Mouse (Mus musculus): Measurements from ENCODE around the gene Spo11. TPM values are rescaled to one million over a fixed set of nuclear protein-coding genes. Genes with fewer than 3 reads are reported as not detected.
A peak's percentile ranks its signal among the peaks of the same experiment; 100 is the strongest.

The Spo11 gene
- polyA plus RNA-seq, 2 experiments, result 0.03 TPM; not detected in 1

DNA sequence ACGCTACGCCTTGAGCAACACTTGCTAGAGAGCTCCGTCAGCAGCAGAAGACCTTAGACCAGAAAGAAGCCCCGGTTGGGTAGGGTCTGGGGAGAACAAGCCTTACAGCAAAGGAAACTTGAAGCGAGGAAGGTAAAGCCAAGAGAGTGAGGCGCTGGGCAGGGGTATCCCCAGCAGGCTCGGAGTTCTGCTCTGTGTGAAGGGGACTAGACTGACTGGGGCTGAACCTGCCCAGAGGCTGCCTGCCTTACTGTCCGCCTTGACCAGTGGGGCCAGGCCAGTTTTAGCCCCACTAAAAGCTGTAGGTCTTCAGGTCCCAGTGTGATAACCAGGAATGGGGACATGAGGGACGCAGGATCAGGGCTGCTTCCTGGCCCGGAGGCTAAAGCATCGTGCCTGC lies 42.9 kb downstream of the Spo11 start, which contains the start of gene Rbm38:
Gene Rbm38, plus strand, starts transcription at position 69 of the 400 bp plus-strand sequence.
- Histone ChIP-seq H3K36me3 (replicated peaks; ENCODE audit: control insufficient read depth, insufficient read depth, low read depth) (peaks cover 32% of the 10 kb centered on the region), H3K9me3 (ENCODE audit: control insufficient read depth, low read length) (no peaks in the 10 kb centered on the region), H3K27ac (peak within 1 kb of the TSS; percentile 25), H3K4me2 (ENCODE audit: low read depth) (peak within 1 kb of the TSS; percentile 96), H3K27me3 (ENCODE audit: control insufficient read depth, insufficient read depth, low read length) (no peaks in the 10 kb centered on the region), H3K9ac (replicated peaks) (peak within 1 kb of the TSS; percentile 56), H3K4me1 (replicated peaks; ENCODE audit: control insufficient read depth in 2 of 2, insufficient read depth in 2 of 2, low read length in 1 of 2) (peaks cover 51 to 53% of the 10 kb centered on the region in 2 experiments), H3K4me3 (ENCODE audit: insufficient read depth in 1 of 2, low read depth in 2 of 2, low read length in 2 of 2) (peak within 1 kb of the TSS; percentile 57 to 88)
- WGBS (ENCODE audit: insufficient replicate concordance), result 40% methylated on average over 11 of the region's 11 CpGs
- no peak for TF ChIP-seq EP300 (IDR thresholded peaks at IDR 0.05; ENCODE audit: low read depth)
- TF ChIP-seq CTCF (IDR thresholded peaks at IDR 0.05; ENCODE audit: low read depth), result no peak
- no peak for ATAC-seq (ENCODE audit: insufficient read depth)
- no peak for DNase-seq (ENCODE audit: low read depth in 3 of 3, low spot score in 3 of 3)

DNA sequence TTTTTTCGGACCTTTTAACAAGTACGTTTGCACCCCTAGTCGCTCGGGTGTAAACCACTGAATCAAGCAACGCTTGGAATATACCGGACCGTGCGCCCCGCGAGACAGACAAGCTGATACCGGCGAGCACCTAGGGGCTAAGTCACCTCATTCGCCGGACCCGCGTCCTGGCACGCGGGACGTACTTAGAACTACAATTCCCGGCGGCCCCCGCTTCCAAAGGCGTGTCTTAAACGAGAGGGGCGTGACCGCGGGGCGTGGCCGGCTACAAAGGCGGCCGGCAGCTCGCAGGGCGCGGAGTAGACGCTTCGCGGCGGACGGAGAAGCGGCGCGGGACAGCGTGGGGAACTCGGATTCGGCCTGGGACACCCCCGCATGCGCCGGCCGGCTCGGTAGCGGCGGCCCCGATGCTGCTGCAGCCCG lies 44.1 kb downstream of the Spo11 start:
- H3K9me3 ChIP-seq (ENCODE audit: control insufficient read depth, low read length), result no peaks in the 10 kb centered on the region
- H3K4me2 ChIP-seq (ENCODE audit: low read depth), result peak overlapping the region; percentile 77
- peak overlapping the region; percentile 80 for H3K27ac ChIP-seq
- TF ChIP-seq EP300 (IDR thresholded peaks at IDR 0.05; ENCODE audit: low read depth) (peak; percentile 37; the same call in 1 of the 2 replicates), CTCF (IDR thresholded peaks at IDR 0.05; ENCODE audit: low read depth) (no peak)
- H3K4me3 ChIP-seq (ENCODE audit: insufficient read depth in 1 of 2, low read depth in 2 of 2, low read length in 2 of 2), result peak overlapping the region; percentile 88 to 99
- H3K27me3 ChIP-seq (ENCODE audit: control insufficient read depth, insufficient read depth, low read length), result no peaks in the 10 kb centered on the region
- DNase-seq (ENCODE audit: low read depth in 3 of 3, low spot score in 3 of 3) (peak; percentile 86 to 90 (median 90)), ATAC-seq (ENCODE audit: insufficient read depth) (peak; percentile 73)
- peak overlapping the region; percentile 83 for H3K9ac ChIP-seq (replicated peaks)
- H3K4me1 ChIP-seq (replicated peaks; ENCODE audit: control insufficient read depth in 2 of 2, insufficient read depth in 2 of 2, low read length in 1 of 2), result peaks cover 60 to 65% of the 10 kb centered on the region in 2 experiments
- H3K36me3 ChIP-seq (replicated peaks; ENCODE audit: control insufficient read depth, insufficient read depth, low read depth), result peaks cover 42% of the 10 kb centered on the region
- WGBS (ENCODE audit: insufficient replicate concordance), result under 1% methylated on average over 54 of the region's 54 CpGs

GRCm38 (mm10) chr2:173022056-173022681 lies 44.7 kb downstream of the Spo11 start:
- Histone ChIP-seq H3K27ac (peak overlapping the region; percentile 80), H3K27me3 (ENCODE audit: control insufficient read depth, insufficient read depth, low read length) (no peaks in the 10 kb centered on the region), H3K9me3 (ENCODE audit: control insufficient read depth, low read length) (no peaks in the 10 kb centered on the region), H3K36me3 (replicated peaks; ENCODE audit: control insufficient read depth, insufficient read depth, low read depth) (peaks cover 47% of the 10 kb centered on the region), H3K4me3 (ENCODE audit: insufficient read depth in 1 of 2, low read depth in 2 of 2, low read length in 2 of 2) (peak overlapping the region; percentile 88 to 99), H3K4me2 (ENCODE audit: low read depth) (peak overlapping the region; percentile 77), H3K4me1 (replicated peaks; ENCODE audit: control insufficient read depth in 2 of 2, insufficient read depth in 2 of 2, low read length in 1 of 2) (peaks cover 66 to 70% of the 10 kb centered on the region in 2 experiments), H3K9ac (replicated peaks) (peak overlapping the region; percentile 83)
- ATAC-seq (ENCODE audit: insufficient read depth) (peak; percentile 50), DNase-seq (ENCODE audit: low read depth in 3 of 3, low spot score in 3 of 3) (no peak)
- no peak for TF ChIP-seq CTCF (IDR thresholded peaks at IDR 0.05; ENCODE audit: low read depth)
- TF ChIP-seq EP300 (IDR thresholded peaks at IDR 0.05; ENCODE audit: low read depth), result no peak
- under 1% methylated on average over 51 of the region's 51 CpGs for whole genome bisulfite sequencing (ENCODE audit: insufficient replicate concordance)

GRCm38 (mm10) chr2:173022813-173023212 lies 45.3 kb downstream of the Spo11 start:
- peak overlapping the region; percentile 80 for H3K27ac ChIP-seq
- no peaks in the 10 kb centered on the region for H3K9me3 ChIP-seq (ENCODE audit: control insufficient read depth, low read length)
- peak overlapping the region; percentile 77 for H3K4me2 ChIP-seq (ENCODE audit: low read depth)
- WGBS (ENCODE audit: insufficient replicate concordance), result 8% methylated on average over 10 of the region's 10 CpGs
- peak overlapping the region; percentile 88 to 99 for H3K4me3 ChIP-seq (ENCODE audit: insufficient read depth in 1 of 2, low read depth in 2 of 2, low read length in 2 of 2)
- no peak for TF ChIP-seq CTCF (IDR thresholded peaks at IDR 0.05; ENCODE audit: low read depth)
- TF ChIP-seq EP300 (IDR thresholded peaks at IDR 0.05; ENCODE audit: low read depth), result no peak
- H3K27me3 ChIP-seq (ENCODE audit: control insufficient read depth, insufficient read depth, low read length), result no peaks in the 10 kb centered on the region
- no peak for ATAC-seq (ENCODE audit: insufficient read depth)
- peaks cover 54% of the 10 kb centered on the region for H3K36me3 ChIP-seq (replicated peaks; ENCODE audit: control insufficient read depth, insufficient read depth, low read depth)
- peaks cover 68 to 73% of the 10 kb centered on the region in 2 experiments for H3K4me1 ChIP-seq (replicated peaks; ENCODE audit: control insufficient read depth in 2 of 2, insufficient read depth in 2 of 2, low read length in 1 of 2)
- peak overlapping the region; percentile 83 for H3K9ac ChIP-seq (replicated peaks)
- DNase-seq (ENCODE audit: low read depth in 3 of 3, low spot score in 3 of 3), result no peak

GRCm38 (mm10) chr2:173023371-173023851 lies 45.9 kb downstream of the Spo11 start:
- ATAC-seq (ENCODE audit: insufficient read depth) (peak; percentile 7; the same call in 1 of the 2 replicates), DNase-seq (ENCODE audit: low read depth in 3 of 3, low spot score in 3 of 3) (no peak)
- peak overlapping the region; percentile 83 for H3K9ac ChIP-seq (replicated peaks)
- WGBS (ENCODE audit: insufficient replicate concordance), result 12% methylated on average over 7 of the region's 7 CpGs
- H3K4me3 ChIP-seq (ENCODE audit: insufficient read depth in 1 of 2, low read depth in 2 of 2, low read length in 2 of 2), result peak overlapping the region; percentile 88 to 99
- no peaks in the 10 kb centered on the region for H3K27me3 ChIP-seq (ENCODE audit: control insufficient read depth, insufficient read depth, low read length)
- TF ChIP-seq CTCF (IDR thresholded peaks at IDR 0.05; ENCODE audit: low read depth) (no peak), EP300 (IDR thresholded peaks at IDR 0.05; ENCODE audit: low read depth) (peak; percentile 11; the same call in 1 of the 2 replicates)
- H3K36me3 ChIP-seq (replicated peaks; ENCODE audit: control insufficient read depth, insufficient read depth, low read depth), result peaks cover 60% of the 10 kb centered on the region
- no peaks in the 10 kb centered on the region for H3K9me3 ChIP-seq (ENCODE audit: control insufficient read depth, low read length)
- peaks cover 68 to 71% of the 10 kb centered on the region in 2 experiments for H3K4me1 ChIP-seq (replicated peaks; ENCODE audit: control insufficient read depth in 2 of 2, insufficient read depth in 2 of 2, low read length in 1 of 2)
- H3K27ac ChIP-seq, result peak overlapping the region; percentile 80
- H3K4me2 ChIP-seq (ENCODE audit: low read depth), result peak overlapping the region; percentile 77
